Mouse (Mus musculus) MEL (cell line): ENCODE measurements around the gene Esyt2.

Experiments used
- CHD2 ChIP-seq: IDR thresholded peaks from 2 replicates; pipeline ENCODE4 v1.6.1; 2011; ENCODE audit warnings: low read length, improper control_type of control experiment
- CTCF ChIP-seq, 3 experiments: IDR thresholded peaks in 2 of 3; conservative IDR thresholded peaks in 1 of 3; 2 replicates each; pipeline ENCODE4 v1.5.1; 2011 to 2012; ENCODE audit warnings: low read length in 3 of 3, low read depth in 2 of 3, mild to moderate bottlenecking in 2 of 3, improper control_type of control experiment in 1 of 3, inconsistent platforms in 1 of 3, mixed read lengths in 1 of 3, moderate library complexity in 1 of 3; ENCODE audit not compliant: control insufficient read depth in 1 of 3, insufficient read depth in 1 of 3, poor library complexity in 1 of 3, severe bottlenecking in 1 of 3
- ELF1 ChIP-seq: IDR thresholded peaks from 2 replicates; pipeline ENCODE4 v1.6.1; 2014; ENCODE audit warnings: low read depth, mild to moderate bottlenecking, inconsistent platforms, low read length, improper control_type of control experiment, moderate library complexity
- MAFK ChIP-seq: IDR thresholded peaks from 2 replicates; pipeline ENCODE4 v1.6.1; 2011; ENCODE audit warnings: low read depth, mild to moderate bottlenecking, low read length, improper control_type of control experiment, borderline replicate concordance
- NRF1 ChIP-seq: IDR thresholded peaks from 2 replicates; pipeline ENCODE4 v1.6.1; 2014; ENCODE audit warnings: low read depth, mild to moderate bottlenecking, inconsistent platforms, low read length, improper control_type of control experiment, moderate library complexity; ENCODE audit not compliant: poor library complexity, insufficient read depth, severe bottlenecking
- POLR2A ChIP-seq, 2 experiments: IDR thresholded peaks; 2 replicates each; pipeline ENCODE4 v1.6.1; 2011 to 2012; ENCODE audit warnings: low read length in 2 of 2, mild to moderate bottlenecking in 2 of 2, control low read depth in 1 of 2, improper control_type of control experiment in 1 of 2, low read depth in 1 of 2, moderate library complexity in 1 of 2; ENCODE audit not compliant: control insufficient read depth in 1 of 2, insufficient read depth in 1 of 2, poor library complexity in 1 of 2
- POLR2AphosphoS2 ChIP-seq: IDR thresholded peaks from 2 replicates; pipeline ENCODE4 v1.6.1; 2011; ENCODE audit warnings: low read length, improper control_type of control experiment
- USF1 ChIP-seq: IDR thresholded peaks from 2 replicates; pipeline ENCODE4 v1.6.1; 2014; ENCODE audit warnings: low read depth, mild to moderate bottlenecking, inconsistent platforms, low read length, improper control_type of control experiment, moderate library complexity

GRCm38 (mm10) chr12:116315498-116315897 lies 34.5 kb downstream of the Esyt2 start:
- no peak for TF ChIP-seq CTCF (IDR thresholded peaks at IDR 0.05 in 2 of 3, conservative IDR thresholded peaks at IDR 0.05 in 1 of 3; ENCODE audit: control insufficient read depth in 1 of 3, insufficient read depth in 1 of 3, low read depth in 2 of 3, low read length in 3 of 3, poor library complexity in 1 of 3, severe bottlenecking in 1 of 3)
- TF ChIP-seq POLR2A (IDR thresholded peaks at IDR 0.05; ENCODE audit: control insufficient read depth in 1 of 2, insufficient read depth in 1 of 2, low read depth in 1 of 2, low read length in 2 of 2, poor library complexity in 1 of 2) = no peak
- TF ChIP-seq POLR2AphosphoS2 = no peak
- no peak for TF ChIP-seq CHD2
- TF ChIP-seq NRF1 = no peak
- peak; percentile 66 for TF ChIP-seq ELF1
- TF ChIP-seq MAFK = peak; percentile 72
- TF ChIP-seq USF1 = no peak
